Mouse (Mus musculus) G1E (cell line): ENCODE results near the gene Ern1. TPM values are rescaled to one million over a fixed set of nuclear protein-coding genes. Genes with fewer than 3 reads are reported as not detected.

ENCODE experiments used
- ATAC-seq: 2 replicates; pipeline ENCODE4 v1.8.0; 2016; ENCODE audit warnings: mild to moderate bottlenecking; ENCODE audit not compliant: insufficient number of reproducible peaks, poor library complexity, low FRiP score, severe bottlenecking; ENCODE audit errors: extremely low read depth
- DNase-seq: peaks from one replicate; pipeline ENCODE4 v3.0.0; 2012; ENCODE audit warnings: low spot score
- H3K27me3 ChIP-seq: 2 replicates; pipeline ENCODE4 v1.6.1; 2012; ENCODE audit warnings: mild to moderate bottlenecking, low read length, inconsistent platforms; ENCODE audit not compliant: insufficient read depth
- H3K36me3 ChIP-seq: replicated peaks from 2 replicates; pipeline ENCODE3; 2012; ENCODE audit warnings: mild to moderate bottlenecking, inconsistent platforms
- H3K4me1 ChIP-seq: 2 replicates; pipeline ENCODE4 v1.6.1; 2012; ENCODE audit warnings: low read depth, low read length, inconsistent platforms, mixed read lengths; ENCODE audit not compliant: insufficient read depth
- H3K4me3 ChIP-seq: 2 replicates; pipeline ENCODE4 v1.5.1; 2012; ENCODE audit warnings: low read depth, mild to moderate bottlenecking, inconsistent platforms, low read length, moderate library complexity, mixed read lengths
- H3K9me3 ChIP-seq: replicated peaks from 2 replicates; pipeline ENCODE4 v1.6.1; 2012; ENCODE audit warnings: inconsistent platforms
- CTCF ChIP-seq: IDR thresholded peaks from 2 replicates; pipeline ENCODE4 v1.5.1; 2012; ENCODE audit warnings: low read depth, low read length, inconsistent platforms, mixed read lengths
- GATA1 ChIP-seq: IDR thresholded peaks from 2 replicates; pipeline ENCODE4 v1.6.1; 2012; ENCODE audit warnings: borderline replicate concordance, low read length, inconsistent platforms, mixed read lengths
- GATA2 ChIP-seq: IDR thresholded peaks from 2 replicates; pipeline ENCODE4 v1.6.1; 2012; ENCODE audit warnings: low read depth, low read length, inconsistent platforms, borderline replicate concordance
- POLR2AphosphoS5 ChIP-seq: IDR thresholded peaks from 2 replicates; pipeline ENCODE4 v1.6.1; 2012; ENCODE audit warnings: low read depth, low read length, inconsistent platforms; ENCODE audit not compliant: insufficient replicate concordance
- TAL1 ChIP-seq: conservative IDR thresholded peaks from 2 replicates; pipeline ENCODE4 v1.6.1; 2012; ENCODE audit warnings: low read depth, low read length, inconsistent platforms, mixed read lengths
- polyA plus RNA-seq: library from polyadenylated mRNA; stranded (reverse); fragments of >175 nt; gene quantifications from 2 replicates; pipeline ENCODE4 v1.2.3, GENCODE M21; 2012
- total RNA-seq, 2 experiments: library from RNA; stranded (forward) in 1 of 2; stranded (reverse) in 1 of 2; fragments of 200-1000 nt in 1 of 2; fragments of >200 nt in 1 of 2; fragmentation: Nextera tagmentation in 1 of 2; gene quantifications; 2 replicates each; pipeline ENCODE4 v1.2.3; 2014 to 2017

Ern1 gene
- total and polyA plus RNA-seq, 3 experiments, result 11.0 to 44.5 (median 11.5) TPM

- TF ChIP-seq CTCF, result no peak
- no peak for TF ChIP-seq POLR2AphosphoS5
- TF ChIP-seq GATA1, result no peak
- TF ChIP-seq GATA2, result no peak
- TF ChIP-seq TAL1, result no peak
- Histone ChIP-seq H3K9me3 (no peaks in the 10 kb centered on the region), H3K36me3 (peaks cover 37% of the 10 kb centered on the region), H3K4me1 (peaks cover 55% of the 10 kb centered on the region), H3K4me3 (no peak overlapping the region; the same call in 1 of the 2 replicates), H3K27me3 (no peaks in the 10 kb centered on the region)
- DNase-seq (no peak), ATAC-seq (no peak)
Measured at GRCm38 (mm10) chr11:106440318-106440717, 47.3 kb downstream of the Ern1 start.

GRCm38 (mm10) chr11:106439355-106439754, 48.3 kb downstream of the Ern1 start:
- Histone ChIP-seq H3K9me3 (no peaks in the 10 kb centered on the region), H3K4me3 (no peak overlapping the region; the same call in 1 of the 2 replicates), H3K27me3 (no peaks in the 10 kb centered on the region), H3K4me1 (peaks cover 55% of the 10 kb centered on the region), H3K36me3 (peaks cover 41% of the 10 kb centered on the region)
- TF ChIP-seq CTCF (no peak), TAL1 (peak; percentile 54; the same call in 1 of the 2 replicates)
- no peak for DNase-seq
- ATAC-seq, result peak; percentile 12; the same call in 1 of the 2 replicates

GRCm38 (mm10) chr11:106438524-106439177, 49.0 kb downstream of the Ern1 start:
- peak; percentile 31 for TF ChIP-seq TAL1
- TF ChIP-seq GATA2, result no peak
- peaks cover 43% of the 10 kb centered on the region for H3K36me3 ChIP-seq
- DNase-seq (peak; percentile 31), ATAC-seq (peak; percentile 67)
- no peaks in the 10 kb centered on the region for H3K27me3 ChIP-seq
- peaks cover 49% of the 10 kb centered on the region for H3K4me1 ChIP-seq
- H3K9me3 ChIP-seq, result no peaks in the 10 kb centered on the region
- peak overlapping the region; percentile 48; the same call in 1 of the 2 replicates for H3K4me3 ChIP-seq

- TF ChIP-seq GATA2 (no peak), TAL1 (no peak), POLR2AphosphoS5 (no peak)
- Histone ChIP-seq H3K36me3 (peaks cover 49% of the 10 kb centered on the region), H3K9me3 (no peaks in the 10 kb centered on the region), H3K4me1 (peaks cover 44% of the 10 kb centered on the region), H3K4me3 (no peak overlapping the region), H3K27me3 (no peaks in the 10 kb centered on the region)
- no peak for ATAC-seq
- no peak for DNase-seq
Measured at GRCm38 (mm10) chr11:106437543-106437942, 50.1 kb downstream of the Ern1 start.

GRCm38 (mm10) chr11:106437039-106437438, 50.6 kb downstream of the Ern1 start:
- Histone ChIP-seq H3K27me3 (no peaks in the 10 kb centered on the region), H3K4me3 (no peak overlapping the region), H3K9me3 (no peaks in the 10 kb centered on the region), H3K4me1 (peaks cover 44% of the 10 kb centered on the region), H3K36me3 (peaks cover 54% of the 10 kb centered on the region)
- ATAC-seq (no peak), DNase-seq (no peak)
- no peak for TF ChIP-seq TAL1
- TF ChIP-seq GATA2, result no peak
- TF ChIP-seq GATA1, result no peak
- no peak for TF ChIP-seq CTCF
- no peak for TF ChIP-seq POLR2AphosphoS5

GRCm38 (mm10) chr11:106430392-106430791, 57.3 kb downstream of the Ern1 start:
- no peaks in the 10 kb centered on the region for H3K9me3 ChIP-seq
- DNase-seq (no peak), ATAC-seq (no peak)
- TF ChIP-seq CTCF (no peak), POLR2AphosphoS5 (no peak), GATA2 (no peak), GATA1 (no peak), TAL1 (no peak)
- peaks cover 21% of the 10 kb centered on the region for H3K4me1 ChIP-seq
- H3K36me3 ChIP-seq, result peaks cover 89% of the 10 kb centered on the region
- no peak overlapping the region for H3K4me3 ChIP-seq
- no peaks in the 10 kb centered on the region for H3K27me3 ChIP-seq

GRCm38 (mm10) chr11:106429689-106430088, 58.0 kb downstream of the Ern1 start:
- Histone ChIP-seq H3K4me3 (no peak overlapping the region), H3K36me3 (peaks cover 89% of the 10 kb centered on the region), H3K9me3 (no peaks in the 10 kb centered on the region), H3K4me1 (peaks cover 21% of the 10 kb centered on the region), H3K27me3 (no peaks in the 10 kb centered on the region)
- DNase-seq (no peak), ATAC-seq (no peak)
- TF ChIP-seq TAL1 (no peak), GATA2 (no peak), GATA1 (no peak), CTCF (no peak), POLR2AphosphoS5 (no peak)
